Mouse (Mus musculus) intestine, postnatal 0 days (tissue): ENCODE data around the gene Grm4. TPM values are rescaled to one million over a fixed set of nuclear protein-coding genes. Genes with fewer than 3 reads are reported as not detected.

Source experiments
- ATAC-seq: fragments of 200-750 bp; cut with Nextera tagmentation; 2 replicates; pipeline ENCODE4 v1.8.0; 2017; ENCODE audit warnings: mild to moderate bottlenecking, moderate TSS enrichment, moderate library complexity
- H3K27ac ChIP-seq: fragments of 300-500 bp; sonication (generic); 2 replicates; pipeline ENCODE4 v1.5.1; 2014; ENCODE audit warnings: mild to moderate bottlenecking, low read depth, low read length, moderate library complexity
- H3K27me3 ChIP-seq: fragments of 300-500 bp; sonication (generic); replicated peaks from 2 replicates; pipeline ENCODE4 v1.6.1; 2014; ENCODE audit warnings: low read length, mixed read lengths; ENCODE audit not compliant: control insufficient read depth, insufficient read depth
- H3K36me3 ChIP-seq: fragments of 300-500 bp; sonication (generic); 2 replicates; pipeline ENCODE4 v1.6.1; 2014; ENCODE audit warnings: mild to moderate bottlenecking, moderate library complexity; ENCODE audit not compliant: control insufficient read depth, insufficient read depth
- H3K4me1 ChIP-seq: fragments of 300-500 bp; sonication (generic); replicated peaks from 2 replicates; pipeline ENCODE4 v1.6.1; 2014; ENCODE audit warnings: antibody characterized with exemption, low read length, mixed read lengths; ENCODE audit not compliant: control insufficient read depth, insufficient read depth
- H3K4me2 ChIP-seq: fragments of 300-500 bp; sonication (generic); replicated peaks from 2 replicates; pipeline ENCODE4 v1.6.1; 2014; ENCODE audit warnings: low read depth, mild to moderate bottlenecking, moderate library complexity
- H3K4me3 ChIP-seq: fragments of 300-500 bp; sonication (generic); 2 replicates; pipeline ENCODE4 v1.5.1; 2014; ENCODE audit warnings: low read depth, low read length
- H3K9ac ChIP-seq: fragments of 300-500 bp; sonication (generic); 2 replicates; pipeline ENCODE4 v1.6.1; 2014; ENCODE audit warnings: mild to moderate bottlenecking, low read depth, low read length
- H3K9me3 ChIP-seq: fragments of 300-500 bp; sonication (generic); 2 replicates; pipeline ENCODE4 v1.6.1; 2016; ENCODE audit warnings: mixed run types; ENCODE audit not compliant: control insufficient read depth
- CTCF ChIP-seq: sonication (generic); IDR thresholded peaks from 2 replicates; pipeline ENCODE4 v1.5.1; 2016; ENCODE audit warnings: low read depth, mild to moderate bottlenecking, control low read depth, antibody characterized with exemption, moderate library complexity
- WGBS: fragments of 180-500 bp; shearing (Covaris S2); extraction: QIAGEN DNeasy Blood & Tissue Kit; methylation state at CpG from one replicate; pipeline ENCODE4 v1.1.7; 2014; 5-methylcytosine and 5-hydroxymethylcytosine counted together
- polyA plus RNA-seq: library from polyadenylated mRNA; unstranded; fragments of >200 nt; fragmentation: Nextera tagmentation; extraction: Ambion mirVana; gene quantifications from 2 replicates; pipeline ENCODE4 v1.2.1, GENCODE M21; 2015

Grm4 gene
- polyA plus RNA-seq, 1 experiment from 2014 or later = 0.47 TPM

- Histone ChIP-seq H3K27ac (0 out of 2 replicates have a peak overlapping the region, but pooled peaks have one; percentile 15), H3K36me3 (no peaks in the 10 kb centered on the region; the same call in 1 of the 2 replicates), H3K9ac (no peak overlapping the region), H3K4me2 (no peak overlapping the region), H3K9me3 (no peaks in the 10 kb centered on the region), H3K4me3 (no peak overlapping the region), H3K27me3 (no peaks in the 10 kb centered on the region), H3K4me1 (peaks cover 3% of the 10 kb centered on the region; the same call in 1 of the 2 replicates)
- WGBS = 31% methylated on average over 9 of the region's 11 CpGs
- TF ChIP-seq CTCF = no peak
- no peak for ATAC-seq
These were observed 40.8 kb upstream of the Grm4 start for GRCm38 (mm10) chr17:27561809-27562526.

DNA sequence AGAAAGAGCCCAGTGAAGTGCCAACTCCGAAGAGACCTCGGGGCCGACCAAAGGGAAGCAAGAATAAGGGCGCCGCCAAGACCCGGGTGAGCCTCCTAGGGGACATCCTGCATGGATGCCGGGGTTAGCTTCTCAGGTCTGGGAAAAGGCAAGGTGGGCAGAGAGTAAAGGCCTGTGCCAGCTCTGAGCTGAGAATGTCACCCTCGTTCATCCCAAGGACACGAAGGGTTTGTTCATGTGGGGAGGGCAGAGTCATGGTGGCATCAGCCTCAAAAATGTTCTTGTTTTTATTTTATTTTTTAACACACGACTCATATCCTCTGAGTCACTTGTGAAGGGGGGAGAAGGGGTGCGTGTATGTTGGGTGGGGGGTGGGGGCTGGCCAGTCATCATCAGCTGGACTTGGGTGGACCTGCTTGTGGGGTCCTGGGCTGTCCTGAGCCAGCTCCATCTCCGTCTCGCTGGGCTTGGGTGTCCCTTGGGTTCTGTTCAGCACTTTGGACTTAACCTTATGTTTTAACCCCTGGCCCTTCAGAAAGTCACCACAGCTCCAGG lies 39.8 kb upstream of the Grm4 start:
- no peaks in the 10 kb centered on the region; the same call in 1 of the 2 replicates for H3K36me3 ChIP-seq
- ATAC-seq = no peak
- peaks cover 3% of the 10 kb centered on the region; the same call in 1 of the 2 replicates for H3K4me1 ChIP-seq
- H3K9ac ChIP-seq = no peak overlapping the region
- no peak overlapping the region for H3K27ac ChIP-seq
- H3K27me3 ChIP-seq = no peaks in the 10 kb centered on the region
- no peak overlapping the region for H3K4me3 ChIP-seq
- H3K9me3 ChIP-seq = no peaks in the 10 kb centered on the region
- TF ChIP-seq CTCF = no peak
- no peak overlapping the region for H3K4me2 ChIP-seq
- WGBS = 76% methylated on average over 13 of the region's 13 CpGs

DNA sequence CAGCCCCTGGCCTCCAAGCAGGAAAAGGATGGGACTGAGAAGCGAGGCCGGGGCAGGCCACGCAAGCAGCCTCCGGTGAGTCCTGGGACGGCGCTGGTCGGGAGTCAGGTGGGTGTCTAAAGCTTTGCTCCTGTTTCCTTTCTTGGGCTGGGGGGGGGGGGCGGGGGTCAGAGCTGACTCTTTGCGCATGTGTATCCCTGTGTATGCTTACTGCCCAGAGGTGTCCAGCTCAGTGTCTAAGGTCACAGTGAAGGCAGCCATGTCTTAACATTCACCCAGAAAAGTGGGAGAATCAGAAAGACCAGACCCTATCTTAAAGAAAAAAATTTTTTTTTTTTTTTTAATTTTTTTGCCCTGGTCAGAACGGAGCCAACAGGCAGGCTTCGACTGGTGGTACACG lies 38.4 kb upstream of the Grm4 start:
- Histone ChIP-seq H3K4me2 (peak overlapping the region; percentile 93), H3K4me1 (peaks cover 3% of the 10 kb centered on the region; the same call in 1 of the 2 replicates), H3K36me3 (no peaks in the 10 kb centered on the region; the same call in 1 of the 2 replicates), H3K9ac (no peak overlapping the region), H3K9me3 (no peaks in the 10 kb centered on the region), H3K4me3 (no peak overlapping the region), H3K27me3 (no peaks in the 10 kb centered on the region), H3K27ac (no peak overlapping the region)
- whole genome bisulfite sequencing = 40% methylated on average over 10 of the region's 12 CpGs
- TF ChIP-seq CTCF = no peak
- ATAC-seq = no peak

- 12% methylated on average over 5 of the region's 5 CpGs for WGBS
- TF ChIP-seq CTCF = no peak
- Histone ChIP-seq H3K4me2 (peak overlapping the region; percentile 93), H3K27me3 (no peaks in the 10 kb centered on the region), H3K36me3 (no peaks in the 10 kb centered on the region; the same call in 1 of the 2 replicates), H3K9ac (no peak overlapping the region), H3K9me3 (no peaks in the 10 kb centered on the region), H3K27ac (no peak overlapping the region), H3K4me1 (peaks cover 3% of the 10 kb centered on the region; the same call in 1 of the 2 replicates), H3K4me3 (peak overlapping the region; percentile 80)
- ATAC-seq = no peak
These were observed 37.6 kb upstream of the Grm4 start for GRCm38 (mm10) chr17:27558845-27559244.

DNA sequence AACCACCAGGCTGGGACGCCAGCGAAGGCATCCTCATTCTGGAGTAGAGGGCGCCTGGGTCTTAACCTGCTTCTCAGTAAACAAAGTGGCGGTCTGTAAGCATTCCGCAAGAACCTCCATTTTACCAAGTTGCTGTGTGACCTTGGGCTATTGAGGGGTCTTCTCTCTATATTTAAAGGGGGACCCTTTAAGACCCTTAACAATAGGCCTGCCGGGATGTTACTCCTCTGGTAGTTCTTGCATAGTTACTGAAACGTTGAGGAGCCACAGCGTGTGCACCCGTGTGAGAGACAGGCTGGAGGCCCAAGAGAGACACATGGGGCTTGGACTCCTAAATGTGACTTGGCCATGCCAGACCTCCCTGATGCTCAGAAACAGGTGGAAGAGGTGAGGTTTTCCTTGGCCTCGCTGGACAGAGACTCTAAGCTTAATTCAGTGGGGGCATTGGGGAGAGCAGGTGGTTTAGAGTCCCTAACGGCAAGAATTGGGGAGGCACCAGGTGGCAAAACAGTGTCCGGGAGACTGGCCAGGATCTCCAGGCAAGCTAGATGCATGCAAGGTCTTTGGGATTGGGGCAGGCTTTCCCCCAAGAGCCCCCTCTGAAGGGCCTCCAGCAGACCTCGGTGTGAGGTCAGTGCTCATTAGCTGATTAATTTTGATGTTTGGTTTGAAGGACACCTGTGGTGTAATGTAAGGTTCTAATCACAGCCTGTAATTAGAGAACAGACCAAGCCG lies 36.9 kb upstream of the Grm4 start:
- WGBS = 12% methylated on average over 14 of the region's 14 CpGs
- H3K4me3 ChIP-seq = peak overlapping the region; percentile 80
- H3K9me3 ChIP-seq = no peaks in the 10 kb centered on the region
- H3K27me3 ChIP-seq = no peaks in the 10 kb centered on the region
- H3K4me1 ChIP-seq = peaks cover 3% of the 10 kb centered on the region; the same call in 1 of the 2 replicates
- no peaks in the 10 kb centered on the region; the same call in 1 of the 2 replicates for H3K36me3 ChIP-seq
- TF ChIP-seq CTCF = no peak
- peak overlapping the region; percentile 91 for H3K27ac ChIP-seq
- peak overlapping the region; percentile 81; the same call in 1 of the 2 replicates for H3K9ac ChIP-seq
- peak overlapping the region; percentile 93 for H3K4me2 ChIP-seq
- no peak for ATAC-seq
